Mouse (Mus musculus): ENCODE results near the gene Gpr82. TPM values are rescaled to one million over a fixed set of nuclear protein-coding genes. Genes with fewer than 3 reads are reported as not detected.
A peak's percentile ranks its signal among the peaks of the same experiment; 100 is the strongest.

The Gpr82 gene
- polyA plus RNA-seq, 1 experiment from 2014 or later, result 0.48 TPM

DNA sequence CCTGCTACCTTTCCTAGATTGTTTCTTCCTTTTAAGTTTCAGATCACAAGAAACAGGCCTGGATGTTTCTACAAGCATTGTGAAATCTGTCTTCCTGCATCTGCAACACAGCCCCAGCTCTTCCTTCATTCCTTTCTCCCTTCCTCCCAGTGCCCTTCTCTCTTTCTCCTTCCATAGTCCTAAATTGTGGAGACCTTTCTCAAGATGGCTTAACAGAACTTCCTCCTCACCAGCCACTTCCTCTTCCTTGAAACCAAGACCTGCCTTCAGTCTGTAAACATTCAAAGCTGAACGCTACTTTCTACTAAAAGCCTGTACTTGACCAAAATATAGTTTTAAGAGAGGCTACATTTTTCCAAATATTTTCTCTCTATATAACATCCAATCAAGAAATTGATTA, 24.8 kb upstream of the Gpr82 start:
- ATAC-seq (replicated peaks; ENCODE audit: insufficient number of reproducible peaks, low FRiP score, low TSS enrichment, low read depth), result no peak
- Histone ChIP-seq H3K4me1 (ENCODE audit: control insufficient read depth, insufficient read depth, low read length) (no peaks in the 10 kb centered on the region), H3K4me2 (ENCODE audit: low read depth, low read length) (no peak overlapping the region), H3K9me3 (replicated peaks; ENCODE audit: control insufficient read depth, low read length) (no peaks in the 10 kb centered on the region), H3K9ac (replicated peaks; ENCODE audit: low read length) (no peak overlapping the region), H3K4me3 (ENCODE audit: low read depth, low read length) (no peak overlapping the region), H3K27me3 (ENCODE audit: control insufficient read depth, insufficient read depth, low read length) (no peaks in the 10 kb centered on the region), H3K36me3 (replicated peaks; ENCODE audit: control insufficient read depth, insufficient read depth, low read depth, low read length) (no peaks in the 10 kb centered on the region), H3K27ac (replicated peaks; ENCODE audit: low read depth, low read length) (no peak overlapping the region)
- DNase-seq (ENCODE audit: low spot score), result no peak
- WGBS, result 88% methylated on average over 1 of the region's 1 CpGs

DNA sequence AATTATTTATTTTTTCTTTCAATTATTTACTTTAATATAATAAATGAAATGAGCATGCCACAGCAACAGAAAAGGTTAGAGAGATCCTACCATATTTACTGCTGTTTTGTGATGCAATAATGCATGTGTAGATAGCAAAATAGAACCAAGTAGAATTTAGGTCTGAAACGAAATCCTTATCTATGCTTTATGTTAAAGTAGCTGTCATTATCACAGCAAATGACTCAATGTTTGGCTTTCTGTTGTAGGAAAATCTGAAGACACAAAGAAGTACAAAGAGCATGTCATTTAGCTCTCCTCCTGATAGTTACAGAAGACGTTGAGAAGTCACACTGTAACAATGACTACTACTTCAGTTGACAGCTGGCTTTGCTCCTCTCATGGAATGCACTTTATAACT, 22.3 kb upstream of the Gpr82 start:
- no peak overlapping the region for H3K4me3 ChIP-seq (ENCODE audit: low read depth, low read length)
- 70% methylated on average over 2 of the region's 2 CpGs for WGBS
- H3K27ac ChIP-seq (replicated peaks; ENCODE audit: low read depth, low read length), result no peak overlapping the region
- no peak for ATAC-seq (replicated peaks; ENCODE audit: insufficient number of reproducible peaks, low FRiP score, low TSS enrichment, low read depth)
- no peak overlapping the region for H3K9ac ChIP-seq (replicated peaks; ENCODE audit: low read length)
- H3K9me3 ChIP-seq (replicated peaks; ENCODE audit: control insufficient read depth, low read length), result no peaks in the 10 kb centered on the region
- H3K4me1 ChIP-seq (ENCODE audit: control insufficient read depth, insufficient read depth, low read length), result no peaks in the 10 kb centered on the region
- no peak overlapping the region for H3K4me2 ChIP-seq (ENCODE audit: low read depth, low read length)
- H3K36me3 ChIP-seq (replicated peaks; ENCODE audit: control insufficient read depth, insufficient read depth, low read depth, low read length), result no peaks in the 10 kb centered on the region
- H3K27me3 ChIP-seq (ENCODE audit: control insufficient read depth, insufficient read depth, low read length), result no peaks in the 10 kb centered on the region
- no peak for DNase-seq (ENCODE audit: low spot score)

DNA sequence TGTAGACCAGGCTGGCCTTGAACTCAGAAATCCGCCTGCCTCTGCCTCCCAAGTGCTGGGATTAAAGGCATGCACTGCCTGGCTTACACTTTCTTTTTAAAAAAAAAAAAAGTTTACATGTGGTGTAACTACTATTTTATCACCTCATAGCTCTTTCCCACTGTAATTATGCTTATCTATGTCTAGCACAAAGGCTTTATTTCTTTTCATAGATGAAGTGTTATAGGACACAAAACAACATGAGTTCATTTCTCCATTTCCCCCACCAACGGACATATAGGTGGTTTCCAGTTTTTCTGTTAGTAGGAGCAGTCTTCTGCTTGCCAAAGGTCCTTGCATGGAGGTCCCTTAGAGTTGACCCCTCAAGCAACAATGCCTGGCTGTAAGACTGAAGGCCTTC, 9.3 kb upstream of the Gpr82 start:
- no peaks in the 10 kb centered on the region for H3K9me3 ChIP-seq (replicated peaks; ENCODE audit: control insufficient read depth, low read length)
- DNase-seq (ENCODE audit: low spot score), result no peak
- H3K4me3 ChIP-seq (ENCODE audit: low read depth, low read length), result no peak overlapping the region
- no peaks in the 10 kb centered on the region for H3K27me3 ChIP-seq (ENCODE audit: control insufficient read depth, insufficient read depth, low read length)
- ATAC-seq (replicated peaks; ENCODE audit: insufficient number of reproducible peaks, low FRiP score, low TSS enrichment, low read depth), result no peak
- H3K27ac ChIP-seq (replicated peaks; ENCODE audit: low read depth, low read length), result no peak overlapping the region
- H3K4me1 ChIP-seq (ENCODE audit: control insufficient read depth, insufficient read depth, low read length), result no peaks in the 10 kb centered on the region
- 69% methylated on average over 2 of the region's 2 CpGs for WGBS
- no peak overlapping the region for H3K4me2 ChIP-seq (ENCODE audit: low read depth, low read length)
- H3K9ac ChIP-seq (replicated peaks; ENCODE audit: low read length), result no peak overlapping the region
- H3K36me3 ChIP-seq (replicated peaks; ENCODE audit: control insufficient read depth, insufficient read depth, low read depth, low read length), result no peaks in the 10 kb centered on the region

DNA sequence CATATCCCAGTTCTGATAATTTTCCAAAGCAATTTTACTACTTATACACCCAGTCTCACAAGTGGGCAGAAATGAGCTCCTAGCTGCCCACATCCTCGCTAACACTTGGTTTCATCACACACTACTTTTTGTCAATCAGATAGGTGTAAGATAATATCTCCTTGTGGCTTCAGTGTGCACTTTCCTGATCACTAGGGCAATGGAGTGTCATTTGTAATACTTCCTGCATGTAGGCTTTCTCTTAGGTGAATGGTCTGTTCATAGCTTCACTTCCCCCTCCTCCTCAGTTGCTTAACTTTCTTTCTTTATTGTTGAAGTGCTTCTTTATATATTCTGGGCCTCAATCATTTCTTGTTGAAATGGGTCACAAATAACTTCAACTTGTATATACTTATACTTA, 8.9 kb upstream of the Gpr82 start:
- Histone ChIP-seq H3K36me3 (replicated peaks; ENCODE audit: control insufficient read depth, insufficient read depth, low read depth, low read length) (no peaks in the 10 kb centered on the region), H3K9me3 (replicated peaks; ENCODE audit: control insufficient read depth, low read length) (no peaks in the 10 kb centered on the region), H3K4me1 (ENCODE audit: control insufficient read depth, insufficient read depth, low read length) (no peaks in the 10 kb centered on the region), H3K4me2 (ENCODE audit: low read depth, low read length) (no peak overlapping the region), H3K27me3 (ENCODE audit: control insufficient read depth, insufficient read depth, low read length) (no peaks in the 10 kb centered on the region), H3K4me3 (ENCODE audit: low read depth, low read length) (no peak overlapping the region), H3K27ac (replicated peaks; ENCODE audit: low read depth, low read length) (no peak overlapping the region), H3K9ac (replicated peaks; ENCODE audit: low read length) (no peak overlapping the region)
- DNase-seq (ENCODE audit: low spot score) (no peak), ATAC-seq (replicated peaks; ENCODE audit: insufficient number of reproducible peaks, low FRiP score, low TSS enrichment, low read depth) (no peak)
- WGBS, result 85% methylated on average over 1 of the region's 1 CpGs

DNA sequence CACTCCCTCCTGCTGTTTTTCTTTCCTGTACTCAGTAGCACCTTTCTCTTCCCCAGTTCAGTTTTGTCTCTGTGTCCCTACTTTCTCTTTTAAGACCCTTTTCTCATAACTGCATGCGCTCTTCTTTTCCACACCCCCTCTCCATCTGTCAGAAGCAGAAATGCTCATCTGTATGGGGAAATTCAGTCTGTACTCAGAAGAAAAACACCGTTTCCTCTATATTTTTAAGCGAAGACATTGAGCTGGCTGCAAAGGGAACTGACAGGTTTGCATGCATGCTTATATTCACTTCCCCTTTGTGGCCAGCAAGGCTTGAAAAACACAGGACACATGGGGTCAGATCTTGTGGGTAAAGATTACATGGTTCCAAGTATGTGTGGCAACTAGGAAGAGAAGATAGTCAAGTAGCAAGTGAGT, 6.2 kb upstream of the Gpr82 start:
- no peaks in the 10 kb centered on the region for H3K9me3 ChIP-seq (replicated peaks; ENCODE audit: control insufficient read depth, low read length)
- no peak overlapping the region for H3K27ac ChIP-seq (replicated peaks; ENCODE audit: low read depth, low read length)
- H3K4me3 ChIP-seq (ENCODE audit: low read depth, low read length), result no peak overlapping the region
- no peaks in the 10 kb centered on the region for H3K27me3 ChIP-seq (ENCODE audit: control insufficient read depth, insufficient read depth, low read length)
- H3K9ac ChIP-seq (replicated peaks; ENCODE audit: low read length), result no peak overlapping the region
- WGBS, result 83% methylated on average over 3 of the region's 3 CpGs
- DNase-seq (ENCODE audit: low spot score), result no peak
- H3K4me1 ChIP-seq (ENCODE audit: control insufficient read depth, insufficient read depth, low read length), result no peaks in the 10 kb centered on the region
- no peaks in the 10 kb centered on the region for H3K36me3 ChIP-seq (replicated peaks; ENCODE audit: control insufficient read depth, insufficient read depth, low read depth, low read length)
- no peak overlapping the region for H3K4me2 ChIP-seq (ENCODE audit: low read depth, low read length)
- ATAC-seq (replicated peaks; ENCODE audit: insufficient number of reproducible peaks, low FRiP score, low TSS enrichment, low read depth), result no peak

DNA sequence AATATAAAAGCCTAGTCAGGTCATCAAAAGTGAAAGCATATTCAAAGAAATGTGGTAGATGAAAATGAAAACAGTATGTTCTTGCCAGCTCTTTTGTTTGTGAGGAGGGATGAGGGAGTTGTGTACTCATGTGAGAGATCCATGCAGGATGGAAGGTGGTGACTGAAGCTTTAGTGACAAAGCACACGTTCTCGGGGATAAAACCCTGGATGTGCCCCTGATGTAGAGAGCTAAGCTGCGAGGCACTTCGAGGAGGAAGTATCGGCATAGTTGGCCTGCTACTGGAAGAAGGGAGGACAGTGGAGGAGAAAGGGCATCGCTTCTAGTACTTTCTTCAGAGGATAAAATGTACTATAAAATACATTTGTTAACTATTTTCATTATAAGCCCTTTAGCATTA, 5.3 kb upstream of the Gpr82 start:
- ATAC-seq (replicated peaks; ENCODE audit: insufficient number of reproducible peaks, low FRiP score, low TSS enrichment, low read depth) (no peak), DNase-seq (ENCODE audit: low spot score) (no peak)
- no peak overlapping the region for H3K9ac ChIP-seq (replicated peaks; ENCODE audit: low read length)
- H3K4me3 ChIP-seq (ENCODE audit: low read depth, low read length), result no peak overlapping the region
- no peak overlapping the region for H3K27ac ChIP-seq (replicated peaks; ENCODE audit: low read depth, low read length)
- 79% methylated on average over 6 of the region's 6 CpGs for WGBS
- H3K9me3 ChIP-seq (replicated peaks; ENCODE audit: control insufficient read depth, low read length), result no peaks in the 10 kb centered on the region
- no peaks in the 10 kb centered on the region for H3K27me3 ChIP-seq (ENCODE audit: control insufficient read depth, insufficient read depth, low read length)
- H3K4me1 ChIP-seq (ENCODE audit: control insufficient read depth, insufficient read depth, low read length), result no peaks in the 10 kb centered on the region
- no peaks in the 10 kb centered on the region for H3K36me3 ChIP-seq (replicated peaks; ENCODE audit: control insufficient read depth, insufficient read depth, low read depth, low read length)
- H3K4me2 ChIP-seq (ENCODE audit: low read depth, low read length), result no peak overlapping the region

DNA sequence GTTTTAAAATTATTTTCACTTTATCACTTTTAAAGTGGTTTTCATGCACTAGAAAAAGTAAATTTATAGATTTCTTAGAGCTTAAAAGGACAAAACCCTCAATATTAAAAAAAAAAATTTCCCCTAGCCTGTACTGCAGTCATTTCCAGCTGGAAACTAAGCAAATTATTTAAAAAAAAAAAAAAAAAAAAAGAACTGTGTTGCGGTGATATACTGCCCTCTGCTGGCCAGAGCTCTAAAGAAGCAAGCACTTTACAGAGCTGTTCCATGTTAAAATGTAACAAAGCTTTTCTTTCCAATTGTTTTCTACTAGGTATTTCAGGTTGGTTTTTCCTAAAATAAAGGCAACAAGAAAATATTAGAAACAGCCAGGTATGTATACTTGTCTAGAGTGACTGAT, 4.4 kb upstream of the Gpr82 start:
- no peak overlapping the region for H3K4me2 ChIP-seq (ENCODE audit: low read depth, low read length)
- H3K4me3 ChIP-seq (ENCODE audit: low read depth, low read length), result no peak overlapping the region
- no peaks in the 10 kb centered on the region for H3K36me3 ChIP-seq (replicated peaks; ENCODE audit: control insufficient read depth, insufficient read depth, low read depth, low read length)
- H3K27ac ChIP-seq (replicated peaks; ENCODE audit: low read depth, low read length), result no peak overlapping the region
- no peaks in the 10 kb centered on the region for H3K4me1 ChIP-seq (ENCODE audit: control insufficient read depth, insufficient read depth, low read length)
- H3K9me3 ChIP-seq (replicated peaks; ENCODE audit: control insufficient read depth, low read length), result no peaks in the 10 kb centered on the region
- no peaks in the 10 kb centered on the region for H3K27me3 ChIP-seq (ENCODE audit: control insufficient read depth, insufficient read depth, low read length)
- no peak overlapping the region for H3K9ac ChIP-seq (replicated peaks; ENCODE audit: low read length)
- ATAC-seq (replicated peaks; ENCODE audit: insufficient number of reproducible peaks, low FRiP score, low TSS enrichment, low read depth) (no peak), DNase-seq (ENCODE audit: low spot score) (peak; percentile 46)
- 0% methylated on average over 1 of the region's 1 CpGs for WGBS

DNA sequence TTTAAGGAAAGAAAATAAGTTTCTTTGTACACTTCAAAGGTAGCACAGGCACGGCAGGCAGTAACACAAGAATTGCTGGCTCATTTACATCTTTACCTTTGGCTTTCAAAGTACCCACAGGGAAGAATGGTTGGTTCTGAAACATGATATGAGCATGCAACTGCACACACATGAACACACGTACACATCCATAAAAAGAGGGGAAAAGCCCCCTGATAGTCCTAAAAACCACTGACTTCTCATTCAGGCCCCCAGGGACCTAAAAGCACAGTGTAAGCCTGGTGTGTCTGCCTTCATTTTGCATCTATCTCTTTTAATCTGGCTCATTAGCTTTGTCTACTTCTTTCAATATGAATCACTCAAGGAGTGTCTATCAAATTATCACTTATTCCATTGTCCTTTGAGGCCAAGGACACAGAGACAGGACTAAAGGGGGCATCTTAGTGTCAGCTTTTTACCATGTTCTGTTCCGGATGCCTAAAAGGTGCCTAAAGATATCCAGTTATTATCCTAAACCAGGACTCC, 2.5 kb upstream of the Gpr82 start:
- no peak overlapping the region for H3K9ac ChIP-seq (replicated peaks; ENCODE audit: low read length)
- DNase-seq (ENCODE audit: low spot score), result no peak
- H3K27me3 ChIP-seq (ENCODE audit: control insufficient read depth, insufficient read depth, low read length), result no peaks in the 10 kb centered on the region
- H3K36me3 ChIP-seq (replicated peaks; ENCODE audit: control insufficient read depth, insufficient read depth, low read depth, low read length), result no peaks in the 10 kb centered on the region
- no peak overlapping the region for H3K4me2 ChIP-seq (ENCODE audit: low read depth, low read length)
- no peak overlapping the region for H3K27ac ChIP-seq (replicated peaks; ENCODE audit: low read depth, low read length)
- no peaks in the 10 kb centered on the region for H3K4me1 ChIP-seq (ENCODE audit: control insufficient read depth, insufficient read depth, low read length)
- WGBS, result 80% methylated on average over 3 of the region's 3 CpGs
- ATAC-seq (replicated peaks; ENCODE audit: insufficient number of reproducible peaks, low FRiP score, low TSS enrichment, low read depth), result no peak
- H3K9me3 ChIP-seq (replicated peaks; ENCODE audit: control insufficient read depth, low read length), result no peaks in the 10 kb centered on the region
- no peak overlapping the region for H3K4me3 ChIP-seq (ENCODE audit: low read depth, low read length)
